Mouse (Mus musculus) neural tube, embryonic 14.5 days (tissue): ENCODE data around the gene Nxn. TPM values are rescaled to one million over a fixed set of nuclear protein-coding genes. Genes with fewer than 3 reads are reported as not detected.

Experiments
- ATAC-seq: fragments of 200-750 bp; cut with Nextera tagmentation; 2 replicates; pipeline ENCODE4 v1.8.0; 2017; ENCODE audit warnings: low read depth, mild to moderate bottlenecking, moderate TSS enrichment, moderate library complexity
- H3K27ac ChIP-seq: fragments of 300-500 bp; sonication (generic); 2 replicates; pipeline ENCODE4 v1.5.1; 2014; ENCODE audit warnings: low read depth, mild to moderate bottlenecking, control low read depth, low read length, moderate library complexity, mixed read lengths
- H3K27me3 ChIP-seq: fragments of 300-500 bp; sonication (generic); 2 replicates; pipeline ENCODE4 v1.6.1; 2014; ENCODE audit warnings: low read length; ENCODE audit not compliant: control insufficient read depth, insufficient read depth
- H3K36me3 ChIP-seq: fragments of 300-500 bp; sonication (generic); 2 replicates; pipeline ENCODE4 v1.6.1; 2014; ENCODE audit warnings: low read length, mixed read lengths; ENCODE audit not compliant: control insufficient read depth, insufficient read depth
- H3K4me1 ChIP-seq: fragments of 300-500 bp; sonication (generic); 2 replicates; pipeline ENCODE4 v1.6.1; 2014; ENCODE audit warnings: low read length; ENCODE audit not compliant: control insufficient read depth, insufficient read depth
- H3K4me2 ChIP-seq: fragments of 300-500 bp; sonication (generic); 2 replicates; pipeline ENCODE4 v1.6.1; 2014; ENCODE audit warnings: mild to moderate bottlenecking, low read depth, low read length, control low read depth
- H3K4me3 ChIP-seq: fragments of 300-500 bp; sonication (generic); 2 replicates; pipeline ENCODE4 v1.5.1; 2014; ENCODE audit warnings: low read depth, low read length, control low read depth, mixed read lengths
- H3K9ac ChIP-seq: fragments of 300-500 bp; sonication (generic); replicated peaks from 2 replicates; pipeline ENCODE4 v1.6.1; 2014; ENCODE audit warnings: low read depth, mild to moderate bottlenecking, control low read depth, low read length, mixed read lengths
- H3K9me3 ChIP-seq: fragments of 300-500 bp; sonication (generic); 2 replicates; pipeline ENCODE4 v1.6.1; 2016; ENCODE audit warnings: low read length; ENCODE audit not compliant: control insufficient read depth
- WGBS: fragments of 180-500 bp; shearing (Covaris S2); extraction: QIAGEN DNeasy Blood & Tissue Kit; methylation state at CpG from one replicate; pipeline ENCODE4 v1.1.7; 2014; 5-methylcytosine and 5-hydroxymethylcytosine counted together
- polyA plus RNA-seq: library from polyadenylated mRNA; unstranded; fragments of >200 nt; fragmentation: Nextera tagmentation; extraction: Ambion mirVana; gene quantifications from 2 replicates; pipeline ENCODE4 v1.2.1, GENCODE M21; 2014

The Nxn gene
- polyA plus RNA-seq, 1 experiment from 2014 or later, result 23.5 TPM

DNA sequence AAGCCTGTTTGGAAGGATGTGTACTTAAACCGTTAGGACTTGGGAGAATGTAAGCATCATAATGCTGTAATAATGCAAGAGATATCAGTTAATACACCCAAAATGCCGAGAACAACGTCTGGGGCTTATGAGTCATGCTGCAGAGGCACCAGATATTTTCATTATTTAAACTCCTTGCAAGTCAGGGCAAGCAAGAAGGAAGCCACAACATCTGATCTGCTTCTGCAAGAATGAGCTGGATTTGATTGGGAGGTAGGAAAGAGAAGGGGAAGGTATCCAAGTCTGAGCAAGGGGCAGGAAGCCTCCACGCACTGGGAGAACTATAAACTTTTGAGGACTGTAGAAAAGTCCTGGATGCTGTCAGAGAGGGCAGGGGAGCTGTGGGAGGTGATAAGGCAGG, 86.1 kb downstream of the Nxn start:
- Histone ChIP-seq H3K9me3 (no peaks in the 10 kb centered on the region), H3K36me3 (no peaks in the 10 kb centered on the region), H3K27me3 (no peaks in the 10 kb centered on the region), H3K4me2 (no peak overlapping the region), H3K4me1 (peaks cover 8% of the 10 kb centered on the region), H3K27ac (no peak overlapping the region), H3K9ac (no peak overlapping the region), H3K4me3 (no peak overlapping the region)
- ATAC-seq, result no peak
- 67% methylated on average over 4 of the region's 4 CpGs for WGBS

GRCm38 (mm10) chr11:76311224-76312000, 87.5 kb downstream of the Nxn start:
- H3K27ac ChIP-seq, result no peak overlapping the region

GRCm38 (mm10) chr11:76309868-76310267, 89.1 kb downstream of the Nxn start:
- Histone ChIP-seq H3K9ac (no peak overlapping the region), H3K4me2 (no peak overlapping the region), H3K4me3 (no peak overlapping the region), H3K9me3 (no peaks in the 10 kb centered on the region), H3K4me1 (peaks cover 8% of the 10 kb centered on the region), H3K36me3 (no peaks in the 10 kb centered on the region), H3K27me3 (no peaks in the 10 kb centered on the region), H3K27ac (no peak overlapping the region)
- no peak for ATAC-seq
- 72% methylated on average over 5 of the region's 5 CpGs for WGBS

More at GRCm38 (mm10) chr11:76311224-76312000, 87.5 kb downstream of the Nxn start:
- Histone ChIP-seq H3K4me2 (no peak overlapping the region), H3K27me3 (no peaks in the 10 kb centered on the region), H3K9me3 (no peaks in the 10 kb centered on the region), H3K4me3 (no peak overlapping the region), H3K36me3 (no peaks in the 10 kb centered on the region), H3K4me1 (peaks cover 8% of the 10 kb centered on the region), H3K9ac (no peak overlapping the region)
- WGBS, result 78% methylated on average over 12 of the region's 12 CpGs
- no peak for ATAC-seq

DNA sequence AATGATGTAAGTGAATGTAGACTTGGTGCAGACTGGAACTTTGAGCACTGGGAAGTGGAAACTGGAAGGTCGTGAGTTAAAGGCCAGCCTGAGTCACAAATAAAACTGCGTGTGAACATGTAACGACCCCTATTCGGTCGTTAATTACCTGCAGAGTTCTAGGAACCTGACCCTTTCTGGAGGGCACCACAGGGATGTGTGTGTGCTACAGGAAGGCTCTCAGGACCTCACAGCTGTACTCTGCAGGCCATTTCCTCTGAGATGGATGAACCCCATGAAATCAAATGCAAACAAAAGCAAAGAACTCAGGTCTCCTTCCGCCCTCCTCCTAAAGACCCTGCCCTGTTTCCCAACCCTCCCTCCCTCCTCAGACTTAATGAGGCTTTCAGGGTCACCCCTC, 89.9 kb downstream of the Nxn start:
- Histone ChIP-seq H3K27me3 (no peaks in the 10 kb centered on the region), H3K9ac (no peak overlapping the region), H3K4me2 (no peak overlapping the region), H3K27ac (no peak overlapping the region), H3K4me3 (no peak overlapping the region), H3K36me3 (no peaks in the 10 kb centered on the region), H3K4me1 (peaks cover 8% of the 10 kb centered on the region), H3K9me3 (no peaks in the 10 kb centered on the region)
- 24% methylated on average over 6 of the region's 6 CpGs for whole genome bisulfite sequencing
- no peak for ATAC-seq

DNA sequence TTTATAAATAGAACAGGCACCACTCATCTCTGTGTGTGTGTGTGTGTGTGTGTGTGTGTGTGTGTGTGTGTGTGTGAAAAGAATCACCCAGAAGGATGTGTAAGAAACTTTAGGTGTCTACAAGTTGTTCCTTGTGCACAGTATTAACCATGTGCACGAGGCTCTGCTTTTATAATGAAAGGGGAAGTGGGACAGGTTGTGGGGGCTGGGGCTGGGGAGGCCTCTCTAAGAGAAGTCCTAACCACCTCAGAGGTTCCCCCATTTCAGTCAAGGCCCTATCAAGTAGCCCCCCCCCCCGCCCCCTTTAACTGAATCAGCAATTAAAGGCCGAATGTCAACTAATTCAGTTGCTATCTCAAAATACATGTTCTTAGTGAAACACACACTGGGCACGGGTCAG, 92.2 kb downstream of the Nxn start:
- Histone ChIP-seq H3K4me1 (no peaks in the 10 kb centered on the region), H3K27me3 (no peaks in the 10 kb centered on the region), H3K4me2 (no peak overlapping the region), H3K36me3 (no peaks in the 10 kb centered on the region), H3K9ac (no peak overlapping the region), H3K9me3 (no peaks in the 10 kb centered on the region), H3K4me3 (no peak overlapping the region), H3K27ac (no peak overlapping the region)
- no peak for ATAC-seq
- WGBS, result 67% methylated on average over 4 of the region's 4 CpGs

GRCm38 (mm10) chr11:76305571-76305970, 93.4 kb downstream of the Nxn start:
- 88% methylated on average over 4 of the region's 4 CpGs for WGBS
- no peak overlapping the region for H3K4me2 ChIP-seq
- no peaks in the 10 kb centered on the region for H3K27me3 ChIP-seq
- H3K36me3 ChIP-seq, result no peaks in the 10 kb centered on the region
- H3K4me3 ChIP-seq, result no peak overlapping the region
- H3K9me3 ChIP-seq, result no peaks in the 10 kb centered on the region
- no peak overlapping the region for H3K9ac ChIP-seq
- ATAC-seq, result no peak
- H3K27ac ChIP-seq, result no peak overlapping the region
- H3K4me1 ChIP-seq, result no peaks in the 10 kb centered on the region

- Histone ChIP-seq H3K9me3 (no peaks in the 10 kb centered on the region), H3K9ac (no peak overlapping the region), H3K4me2 (no peak overlapping the region), H3K4me1 (no peaks in the 10 kb centered on the region), H3K36me3 (no peaks in the 10 kb centered on the region), H3K27ac (no peak overlapping the region), H3K4me3 (no peak overlapping the region), H3K27me3 (no peaks in the 10 kb centered on the region)
- ATAC-seq, result no peak
- 39% methylated on average over 10 of the region's 11 CpGs for WGBS
These were observed 95.6 kb downstream of the Nxn start for GRCm38 (mm10) chr11:76303368-76303767.

DNA sequence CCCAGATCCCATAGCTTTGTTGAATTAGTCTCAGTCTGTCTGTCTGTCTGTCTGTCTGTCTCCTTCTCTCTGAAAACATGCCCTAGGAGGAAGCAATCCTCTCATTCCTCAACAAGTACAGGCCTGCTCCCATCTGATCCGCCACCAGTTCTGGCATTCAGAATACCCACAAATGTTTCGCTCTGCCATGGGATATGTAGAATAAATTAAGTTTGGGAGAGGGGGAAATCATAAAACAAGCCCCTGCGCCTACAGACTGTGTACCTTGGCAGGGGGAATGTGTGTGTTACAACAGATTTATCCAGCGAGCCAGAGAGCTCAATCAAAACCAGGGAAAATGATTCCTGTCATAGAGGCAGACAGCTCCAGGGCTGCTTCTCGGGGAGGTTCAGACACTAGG, 98.1 kb downstream of the Nxn start:
- Histone ChIP-seq H3K9ac (no peak overlapping the region), H3K27me3 (no peaks in the 10 kb centered on the region), H3K4me3 (no peak overlapping the region), H3K4me2 (no peak overlapping the region), H3K9me3 (no peaks in the 10 kb centered on the region), H3K27ac (no peak overlapping the region), H3K4me1 (peaks cover 7% of the 10 kb centered on the region; the same call in 1 of the 2 replicates), H3K36me3 (no peaks in the 10 kb centered on the region)
- no peak for ATAC-seq
- 86% methylated on average over 5 of the region's 5 CpGs for WGBS

GRCm38 (mm10) chr11:76298457-76299000, 100.4 kb downstream of the Nxn start:
- H3K4me1 ChIP-seq, result peaks cover 24% of the 10 kb centered on the region
- H3K4me3 ChIP-seq, result no peak overlapping the region
- H3K36me3 ChIP-seq, result no peaks in the 10 kb centered on the region
- no peak for ATAC-seq
- no peak overlapping the region for H3K4me2 ChIP-seq
- H3K27ac ChIP-seq, result no peak overlapping the region
- no peaks in the 10 kb centered on the region for H3K9me3 ChIP-seq
- no peaks in the 10 kb centered on the region for H3K27me3 ChIP-seq
- no peak overlapping the region for H3K9ac ChIP-seq
- 59% methylated on average over 9 of the region's 9 CpGs for whole genome bisulfite sequencing
